Mouse (Mus musculus) embryonic facial prominence, embryonic 10.5 days (tissue): ENCODE data around the gene Bcl2l11. TPM values are rescaled to one million over a fixed set of nuclear protein-coding genes. Genes with fewer than 3 reads are reported as not detected.
"Not testable (repeated sequence)": the region's sequence is repeated elsewhere in the genome, so short reads cannot be mapped to it uniquely, and the experiment has no call there.

Experiments
- DNase-seq: peaks from one replicate; pipeline ENCODE4 v3.0.0-alpha.2; 2017; ENCODE audit warnings: low spot score
- H3K27ac ChIP-seq: fragments of 300-500 bp; sonication (generic); replicated peaks from 2 replicates; pipeline ENCODE4 v1.5.1; 2016; ENCODE audit warnings: mild to moderate bottlenecking
- H3K27me3 ChIP-seq: fragments of 300-500 bp; sonication (generic); replicated peaks from 2 replicates; pipeline ENCODE4 v1.6.1; 2016; ENCODE audit warnings: low read depth, mild to moderate bottlenecking; ENCODE audit not compliant: poor library complexity, severe bottlenecking
- H3K36me3 ChIP-seq: fragments of 300-500 bp; sonication (generic); replicated peaks from 2 replicates; pipeline ENCODE4 v1.6.1; 2016; ENCODE audit warnings: mild to moderate bottlenecking, moderate library complexity
- H3K4me1 ChIP-seq: fragments of 300-500 bp; sonication (generic); 2 replicates; pipeline ENCODE4 v1.6.1; 2016
- H3K4me3 ChIP-seq: fragments of 300-500 bp; sonication (generic); 2 replicates; pipeline ENCODE4 v1.5.1; 2016; ENCODE audit warnings: mild to moderate bottlenecking, moderate library complexity
- H3K9me3 ChIP-seq: fragments of 300-500 bp; sonication (generic); 2 replicates; pipeline ENCODE4 v1.6.1; 2016; ENCODE audit warnings: mild to moderate bottlenecking
- WGBS: fragments of 180-500 bp; shearing (Covaris S2); methylation state at CpG from one replicate; pipeline ENCODE4 v1.1.7; 2016; 5-methylcytosine and 5-hydroxymethylcytosine counted together
- polyA plus RNA-seq: library from polyadenylated mRNA; unstranded; fragments of >200 nt; fragmentation: Nextera tagmentation; extraction: Ambion mirVana; gene quantifications from 2 replicates; pipeline ENCODE4 v1.2.1, GENCODE M21; 2016

Gene Bcl2l11
- polyA plus RNA-seq, 1 experiment from 2014 or later = 32.5 TPM

DNA sequence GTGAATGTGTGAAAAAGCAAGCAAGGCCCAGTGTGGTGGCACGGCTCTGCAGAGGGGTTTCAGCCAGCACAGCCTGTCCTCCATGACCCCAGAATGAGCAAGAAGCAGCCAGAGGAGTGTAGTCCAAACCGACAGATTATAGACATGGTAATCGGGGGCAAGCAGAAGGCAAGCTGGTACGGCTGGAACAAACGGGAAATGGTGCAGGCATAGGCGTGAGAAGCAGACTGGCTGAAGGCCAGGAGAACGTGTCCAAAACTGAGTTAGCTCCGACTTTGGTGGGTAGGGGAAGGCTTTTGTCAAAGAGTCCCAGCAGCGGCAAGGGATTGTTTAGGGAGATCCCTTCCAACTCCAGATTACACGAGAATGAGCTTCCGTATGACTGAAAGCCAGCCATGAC is 44.1 kb downstream of the Bcl2l11 start:
- Histone ChIP-seq H3K27ac (no peak overlapping the region), H3K36me3 (no peaks in the 10 kb centered on the region), H3K9me3 (no peaks in the 10 kb centered on the region), H3K27me3 (no peaks in the 10 kb centered on the region), H3K4me1 (peaks cover 15% of the 10 kb centered on the region), H3K4me3 (no peak overlapping the region)
- DNase-seq = no peak
- 92% methylated on average over 11 of the region's 11 CpGs for WGBS

DNA sequence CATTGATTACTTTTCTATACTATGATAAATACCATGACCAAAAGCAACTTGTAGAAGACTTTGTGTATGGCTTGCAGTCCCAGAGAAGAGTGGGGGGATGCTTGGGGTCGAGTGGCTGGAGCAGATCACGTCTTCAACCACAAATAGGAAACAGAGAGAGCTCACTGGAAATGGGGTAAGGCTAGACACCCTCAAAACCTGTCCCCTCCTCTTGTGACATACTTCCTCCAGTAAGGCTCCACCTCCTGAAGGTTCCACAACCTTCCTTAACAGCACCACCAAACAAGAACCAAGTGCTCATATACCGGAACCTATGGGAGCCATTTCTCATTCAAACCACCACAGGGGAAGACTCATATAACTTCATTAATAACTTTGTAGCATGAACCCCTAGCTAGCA is 44.8 kb downstream of the Bcl2l11 start:
- H3K9me3 ChIP-seq = no peaks in the 10 kb centered on the region
- WGBS = 93% methylated on average over 3 of the region's 3 CpGs
- H3K27ac ChIP-seq = no peak overlapping the region
- H3K36me3 ChIP-seq = no peaks in the 10 kb centered on the region
- no peak overlapping the region for H3K4me3 ChIP-seq
- H3K27me3 ChIP-seq = no peaks in the 10 kb centered on the region
- H3K4me1 ChIP-seq = peaks cover 15% of the 10 kb centered on the region
- no peak for DNase-seq

DNA sequence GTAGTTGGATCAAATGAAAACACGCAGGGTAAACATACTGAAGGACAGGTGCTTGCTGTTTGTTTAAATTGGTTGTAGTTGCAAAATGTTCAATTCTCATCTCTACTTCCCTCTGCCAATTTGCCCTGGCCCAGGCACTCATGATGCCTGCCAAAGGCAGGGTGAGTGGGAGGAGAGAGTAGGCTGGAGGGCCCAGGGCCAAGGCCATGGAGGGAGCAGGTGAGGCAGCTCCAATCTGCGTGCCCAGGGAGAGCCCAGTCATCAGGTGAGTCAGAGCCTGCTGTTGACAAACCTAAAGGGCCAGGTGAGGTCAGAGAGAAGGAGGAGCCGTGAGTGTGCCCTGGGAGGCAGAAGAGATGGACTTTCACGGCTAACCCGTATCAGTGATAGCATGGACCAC is 46.4 kb downstream of the Bcl2l11 start:
- 92% methylated on average over 5 of the region's 5 CpGs for WGBS
- no peak for DNase-seq
- peaks cover 22% of the 10 kb centered on the region for H3K4me1 ChIP-seq
- H3K27ac ChIP-seq = no peak overlapping the region
- H3K36me3 ChIP-seq = no peaks in the 10 kb centered on the region
- no peaks in the 10 kb centered on the region for H3K9me3 ChIP-seq
- no peaks in the 10 kb centered on the region for H3K27me3 ChIP-seq
- no peak overlapping the region for H3K4me3 ChIP-seq

DNA sequence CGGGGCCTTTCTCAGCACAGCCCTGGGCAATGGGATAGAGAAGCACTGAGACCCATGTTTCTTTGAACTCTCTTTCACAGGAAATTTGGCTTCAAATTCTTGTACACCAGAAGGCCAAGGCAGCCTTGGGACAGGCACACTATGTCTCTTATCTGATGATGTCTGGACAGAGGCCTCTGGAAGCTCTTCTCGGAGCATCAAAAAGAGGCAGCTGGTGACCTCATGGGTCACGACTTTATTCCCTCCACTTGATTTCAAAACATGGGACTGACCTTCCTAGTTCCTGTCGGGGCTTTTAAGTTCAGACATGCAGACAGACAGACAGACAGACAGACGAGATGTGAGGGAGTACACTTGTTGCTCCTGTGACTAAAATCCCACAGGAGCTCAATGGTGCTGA is 48.3 kb downstream of the Bcl2l11 start:
- Histone ChIP-seq H3K36me3 (no peaks in the 10 kb centered on the region), H3K4me3 (no peak overlapping the region), H3K4me1 (peaks cover 33% of the 10 kb centered on the region), H3K9me3 (no peaks in the 10 kb centered on the region), H3K27me3 (no peaks in the 10 kb centered on the region), H3K27ac (no peak overlapping the region)
- no peak for DNase-seq
- 44% methylated on average over 5 of the region's 5 CpGs for WGBS

DNA sequence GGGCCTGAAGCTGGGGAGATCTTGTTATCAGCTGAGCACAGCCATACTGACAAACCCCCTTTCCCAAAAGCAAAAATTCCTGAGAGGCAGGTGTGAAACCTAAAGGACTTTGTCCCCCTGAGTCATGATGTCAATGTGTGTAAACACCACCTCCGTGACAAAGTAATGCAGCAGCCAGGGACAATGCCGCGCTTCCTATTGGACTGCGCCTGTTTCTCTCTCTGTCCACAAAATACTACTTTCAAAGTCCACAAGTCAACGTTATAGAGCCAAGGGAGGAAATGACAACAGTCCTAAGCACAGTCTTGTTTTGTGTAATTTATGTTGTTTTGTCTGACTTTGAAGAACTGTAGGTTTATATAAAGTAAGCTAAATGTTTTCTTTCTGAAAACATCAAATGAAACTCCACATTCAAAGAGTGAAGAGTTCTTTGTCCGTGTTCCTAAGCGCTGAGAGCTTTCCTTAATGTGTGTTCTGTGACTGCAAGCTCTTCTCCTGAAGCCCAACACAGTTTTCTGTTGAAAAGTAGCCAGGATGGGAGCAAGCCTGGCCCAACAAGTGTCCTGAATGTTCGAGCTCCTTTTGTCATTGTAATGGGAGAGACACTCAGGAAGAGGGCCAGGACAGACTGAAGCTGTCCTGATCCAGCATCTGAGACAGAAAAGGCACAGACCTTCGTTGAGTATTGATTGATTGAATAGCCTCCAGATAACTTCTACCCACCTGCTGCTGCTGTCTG is 48.9 kb downstream of the Bcl2l11 start:
- Histone ChIP-seq H3K36me3 (no peaks in the 10 kb centered on the region), H3K4me3 (no peak overlapping the region), H3K4me1 (peaks cover 39% of the 10 kb centered on the region), H3K27ac (no peak overlapping the region), H3K27me3 (no peaks in the 10 kb centered on the region), H3K9me3 (no peaks in the 10 kb centered on the region)
- DNase-seq = no peak
- WGBS = 74% methylated on average over 9 of the region's 9 CpGs

DNA sequence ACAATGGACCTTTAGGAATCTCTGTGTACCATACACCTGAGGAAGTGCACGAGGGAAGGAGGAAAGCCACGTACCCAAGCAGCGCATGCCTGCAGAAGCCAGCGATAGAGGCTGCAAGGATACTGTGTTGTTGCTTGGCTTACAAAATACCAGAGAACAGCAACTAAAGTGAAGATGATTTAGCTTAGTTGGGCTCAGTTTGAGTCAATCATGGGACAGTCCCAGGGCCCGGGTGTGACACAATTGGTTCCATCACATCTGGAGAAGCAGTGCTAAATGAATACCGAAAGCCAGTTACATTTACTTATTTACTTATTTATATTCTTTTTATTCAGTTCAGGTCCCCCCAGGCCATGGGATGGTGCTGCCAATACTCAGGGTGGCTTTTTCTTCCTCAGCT is 49.8 kb downstream of the Bcl2l11 start:
- Histone ChIP-seq H3K36me3 (no peaks in the 10 kb centered on the region), H3K27ac (no peak overlapping the region), H3K9me3 (no peaks in the 10 kb centered on the region), H3K27me3 (no peaks in the 10 kb centered on the region), H3K4me3 (no peak overlapping the region), H3K4me1 (peaks cover 45% of the 10 kb centered on the region)
- WGBS = 93% methylated on average over 6 of the region's 6 CpGs
- DNase-seq = no peak

DNA sequence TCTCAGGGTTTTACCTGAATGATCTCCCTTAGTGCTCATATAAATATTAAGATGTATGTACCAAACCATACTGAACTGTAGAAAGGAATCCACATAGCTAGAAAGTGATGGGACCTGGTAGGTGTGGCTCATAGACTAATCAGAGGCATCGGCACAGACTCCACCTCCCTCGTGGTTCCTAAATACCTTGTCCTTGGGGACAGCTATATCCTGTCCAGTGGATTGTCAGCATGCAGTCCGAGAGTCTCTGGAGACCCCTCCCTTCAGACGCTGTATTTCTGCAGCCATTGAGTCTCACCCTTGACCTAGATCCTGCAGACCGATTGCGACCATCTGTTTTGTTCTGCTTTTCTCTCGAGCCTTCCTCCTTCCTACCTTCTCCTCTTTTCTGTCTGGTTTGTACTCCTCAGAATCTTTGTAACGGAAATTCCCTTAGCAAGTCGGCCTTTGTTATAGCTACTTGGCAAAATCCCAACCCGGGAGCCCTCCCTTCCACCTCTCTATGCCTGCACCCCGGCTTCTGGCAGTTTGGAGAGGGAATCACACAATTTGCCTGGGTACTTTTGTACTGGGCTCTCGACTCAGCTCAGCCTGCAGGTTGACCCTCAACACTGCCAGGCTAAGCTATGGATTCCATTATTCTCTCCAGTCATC is 50.7 kb downstream of the Bcl2l11 start:
- no peak overlapping the region for H3K27ac ChIP-seq

DNA sequence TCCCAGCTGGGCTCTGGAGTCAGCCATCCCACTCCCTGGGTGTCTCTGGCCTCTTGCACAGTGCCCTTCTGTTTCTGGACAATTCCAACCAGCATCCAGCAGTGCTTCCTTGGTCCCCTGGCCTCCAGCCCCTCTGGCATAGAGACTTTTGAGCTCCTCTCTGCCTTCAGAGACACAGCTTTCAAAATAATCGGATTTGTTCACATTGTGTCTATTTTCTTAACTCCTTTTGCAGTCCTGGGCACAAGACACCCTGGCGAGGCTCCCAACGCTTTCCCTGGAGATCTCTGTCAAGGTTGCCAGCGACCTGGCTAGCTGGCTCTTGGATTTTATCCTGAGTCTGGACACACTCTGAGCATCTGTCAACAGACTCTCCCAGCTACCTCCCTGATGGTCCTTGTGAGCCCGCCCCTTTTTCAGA is 51.4 kb downstream of the Bcl2l11 start:
- WGBS = 65% methylated on average over 5 of the region's 5 CpGs
- H3K9me3 ChIP-seq = 0 out of 2 replicates have a peak, but pooled peaks cover 2% of the 10 kb centered on the region

More for the DNA sequence above, 50.7 kb downstream of the Bcl2l11 start:
- Histone ChIP-seq H3K36me3 (no peaks in the 10 kb centered on the region), H3K4me1 (peaks cover 45% of the 10 kb centered on the region), H3K4me3 (no peak overlapping the region), H3K9me3 (no peaks in the 10 kb centered on the region), H3K27me3 (no peaks in the 10 kb centered on the region)
- 61% methylated on average over 12 of the region's 12 CpGs for WGBS
- DNase-seq = no peak

DNA sequence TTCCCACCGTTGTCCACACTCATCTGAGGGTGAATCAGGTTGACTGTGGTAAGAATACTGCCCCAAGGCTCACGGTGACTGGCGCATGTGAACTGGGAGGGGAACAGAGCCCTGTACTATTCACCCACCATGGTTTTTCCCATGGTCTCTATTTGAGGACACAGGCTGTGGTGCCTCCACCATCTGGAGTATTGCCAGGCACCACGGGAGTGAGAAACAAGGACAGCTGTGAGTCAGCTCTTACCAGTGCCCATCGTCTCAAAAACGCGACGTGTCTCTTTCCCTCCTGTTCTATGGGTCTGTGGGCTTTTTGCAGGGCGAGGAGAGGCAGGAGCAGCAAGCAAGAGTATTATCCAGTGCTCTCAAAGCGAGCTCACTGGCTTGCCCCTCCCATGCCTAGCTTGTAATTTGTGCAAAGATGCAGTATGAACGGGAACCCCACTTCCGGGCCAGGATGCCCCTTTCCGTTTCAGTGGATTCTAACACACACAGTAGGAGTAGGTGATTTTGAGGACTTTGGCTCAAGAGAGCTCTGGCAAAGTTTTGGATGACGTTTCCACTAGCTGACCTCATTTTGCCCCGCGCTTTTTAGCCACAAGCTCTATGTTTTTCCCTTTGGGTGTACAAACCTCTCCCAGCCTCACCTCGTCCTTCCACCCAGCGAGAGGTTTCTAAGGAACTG is 53.4 kb downstream of the Bcl2l11 start:
- Histone ChIP-seq H3K27me3 (no peaks in the 10 kb centered on the region), H3K36me3 (no peaks in the 10 kb centered on the region), H3K4me3 (no peak overlapping the region), H3K27ac (peak overlapping the region; percentile 21; the same call in 1 of the 2 replicates), H3K4me1 (peaks cover 38% of the 10 kb centered on the region), H3K9me3 (0 out of 2 replicates have a peak, but pooled peaks cover 2% of the 10 kb centered on the region)
- 70% methylated on average over 18 of the region's 18 CpGs for WGBS
- DNase-seq = peak; percentile 44

More for the DNA sequence above, 51.4 kb downstream of the Bcl2l11 start:
- Histone ChIP-seq H3K27ac (no peak overlapping the region), H3K36me3 (no peaks in the 10 kb centered on the region), H3K4me1 (peaks cover 45% of the 10 kb centered on the region), H3K27me3 (no peaks in the 10 kb centered on the region), H3K4me3 (no peak overlapping the region)
- DNase-seq = no peak

DNA sequence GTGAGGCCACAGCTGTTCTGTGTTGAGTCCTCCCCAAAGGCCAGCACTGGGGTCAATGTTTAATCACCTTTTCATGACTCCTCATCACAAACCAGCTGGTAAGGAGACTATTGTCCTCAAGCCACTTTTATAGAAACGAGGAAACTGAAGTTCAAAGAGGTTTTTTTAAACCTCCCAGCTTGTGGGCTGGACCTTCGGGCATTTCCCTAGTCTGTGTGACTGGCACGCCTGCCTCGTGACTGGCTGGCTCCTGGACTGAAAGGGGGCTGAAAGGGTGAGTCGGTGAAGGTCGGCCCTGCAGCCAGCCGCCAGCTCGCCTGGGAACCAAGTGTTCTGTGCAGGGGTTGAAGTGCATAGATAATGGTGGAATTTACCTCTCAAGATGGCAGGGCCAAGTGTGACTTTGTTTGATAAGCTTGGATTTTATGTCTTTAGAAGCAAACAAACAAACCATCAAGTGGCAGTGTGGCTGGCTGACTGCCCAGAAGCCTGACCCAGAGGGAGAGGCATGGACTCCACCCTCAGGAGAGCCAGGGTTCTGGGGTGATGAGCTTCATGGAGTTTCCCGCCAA is 54.1 kb downstream of the Bcl2l11 start:
- Histone ChIP-seq H3K27ac (peak overlapping the region; percentile 51), H3K27me3 (no peaks in the 10 kb centered on the region), H3K36me3 (no peaks in the 10 kb centered on the region), H3K4me3 (no peak overlapping the region), H3K4me1 (peaks cover 34% of the 10 kb centered on the region), H3K9me3 (0 out of 2 replicates have a peak, but pooled peaks cover 2% of the 10 kb centered on the region)
- WGBS = 32% methylated on average over 9 of the region's 9 CpGs
- peak; percentile 47 for DNase-seq

DNA sequence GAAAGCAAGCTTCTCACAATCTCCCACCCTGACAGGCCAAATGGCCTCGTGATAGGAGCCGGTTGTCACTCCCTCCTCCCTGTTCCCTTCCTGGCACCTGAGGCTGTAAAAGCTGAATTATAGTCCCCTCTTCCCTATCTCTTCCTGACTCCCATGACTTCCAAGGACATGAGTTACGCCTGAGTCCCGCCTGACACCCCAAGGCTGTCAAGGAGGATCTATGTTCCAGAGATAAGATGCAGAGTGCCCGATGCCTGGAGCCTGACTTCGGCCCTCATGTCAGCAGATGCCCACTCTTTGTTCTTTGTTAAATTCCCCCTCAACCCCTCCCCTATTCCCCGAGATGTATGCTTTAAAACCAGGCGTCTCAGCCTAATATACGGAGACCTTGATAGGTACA is 56.3 kb downstream of the Bcl2l11 start:
- not testable (repeated sequence) for DNase-seq, H3K27me3 ChIP-seq
- WGBS = 94% methylated on average over 9 of the region's 9 CpGs

DNA sequence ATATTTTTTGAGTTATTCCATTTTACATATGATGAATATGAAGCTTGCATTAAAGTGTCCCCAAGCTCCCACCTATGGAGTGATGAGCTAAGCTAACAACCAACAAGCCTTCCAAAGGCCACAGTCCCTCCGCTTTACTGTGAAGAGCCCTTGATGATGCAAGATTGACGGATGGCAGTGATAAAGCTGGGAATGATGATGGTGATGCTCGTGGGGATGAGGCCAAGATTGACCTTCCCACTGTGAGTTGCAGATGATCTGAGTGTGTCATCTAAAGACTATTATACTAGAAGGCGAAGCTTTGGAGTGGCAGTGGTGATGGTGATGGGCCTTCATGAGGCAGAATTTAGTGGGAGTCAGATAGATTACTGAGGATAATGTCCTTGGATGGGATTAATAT is 56.9 kb downstream of the Bcl2l11 start:
- Histone ChIP-seq H3K36me3 (no peaks in the 10 kb centered on the region), H3K4me1 (peaks cover 22% of the 10 kb centered on the region), H3K27me3 (no peaks in the 10 kb centered on the region), H3K4me3 (no peak overlapping the region), H3K27ac (no peak overlapping the region), H3K9me3 (0 out of 2 replicates have a peak, but pooled peaks cover 2% of the 10 kb centered on the region)
- DNase-seq = no peak
- 91% methylated on average over 4 of the region's 4 CpGs for WGBS

More for the DNA sequence above, 56.3 kb downstream of the Bcl2l11 start:
- H3K4me3 ChIP-seq, H3K36me3 ChIP-seq, H3K9me3 ChIP-seq, H3K27ac ChIP-seq: not testable (repeated sequence)
- H3K4me1 ChIP-seq = peaks cover 28% of the 10 kb centered on the region
